Mouse (Mus musculus) G1E (cell line): ENCODE data around the gene Tpgs1.

Source experiments
- CTCF ChIP-seq: IDR thresholded peaks from 2 replicates; pipeline ENCODE4 v1.5.1; 2012; ENCODE audit warnings: low read depth, low read length, inconsistent platforms, mixed read lengths
- GATA1 ChIP-seq: IDR thresholded peaks from 2 replicates; pipeline ENCODE4 v1.6.1; 2012; ENCODE audit warnings: borderline replicate concordance, low read length, inconsistent platforms, mixed read lengths

DNA sequence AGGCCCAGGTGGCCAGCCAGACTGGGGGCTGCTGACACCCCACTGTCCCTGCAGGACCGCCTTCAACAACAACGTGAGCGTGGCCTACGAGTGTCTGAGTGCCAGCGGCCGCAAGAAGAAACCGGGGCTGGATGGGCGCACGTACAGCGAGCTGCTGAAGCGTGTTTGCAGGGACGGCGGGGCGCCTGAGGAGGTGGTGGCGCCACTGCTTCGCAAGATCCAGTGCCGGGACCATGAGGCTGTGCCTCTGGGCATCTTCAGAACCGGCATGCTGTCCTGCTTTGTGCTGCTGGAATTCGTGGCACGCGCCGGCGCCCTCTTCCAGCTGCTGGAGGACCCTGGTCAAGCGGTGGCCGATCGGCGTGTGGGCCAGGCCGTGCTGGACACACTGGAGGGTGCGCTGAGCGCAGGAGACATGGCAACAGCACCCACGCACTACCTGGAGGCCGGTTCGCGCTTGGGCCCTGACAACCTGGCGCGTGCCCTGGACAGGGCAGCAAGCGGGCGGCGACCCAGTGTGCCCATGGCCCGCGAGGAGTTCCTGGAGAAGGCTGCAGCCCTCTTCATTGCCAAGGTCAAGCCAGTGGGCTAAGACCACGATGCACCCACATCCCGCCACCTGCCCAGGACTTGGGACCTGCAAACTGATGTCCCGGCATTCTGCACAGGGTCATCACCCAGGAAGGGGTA is 6.3 kb downstream of the Tpgs1 start:
- TF ChIP-seq CTCF (no peak), GATA1 (no peak)
